Mouse (Mus musculus): ENCODE data around the gene Gm20388. TPM values are rescaled to one million over a fixed set of nuclear protein-coding genes. Genes with fewer than 3 reads are reported as not detected.

The Gm20388 gene
- polyA plus RNA-seq, 1 experiment, result 49.7 TPM

GRCm38 (mm10) chr8:123243053-123243452, 3332.4 kb downstream of the Gm20388 start:
- peaks cover 5% of the 10 kb centered on the region; the same call in 1 of the 2 replicates for H3K4me1 ChIP-seq (ENCODE audit: control insufficient read depth, insufficient read depth, low read length)
- no peaks in the 10 kb centered on the region for H3K36me3 ChIP-seq (ENCODE audit: control insufficient read depth, insufficient read depth, low read length)
- H3K27me3 ChIP-seq (replicated peaks; ENCODE audit: control insufficient read depth, insufficient read depth, low read length), result no peaks in the 10 kb centered on the region
- peak; percentile 22 for DNase-seq
- TF ChIP-seq CTCF (conservative IDR thresholded peaks at IDR 0.05; ENCODE audit: insufficient read depth, insufficient read length, low read depth, low read length) (peak; percentile 69), POLR2A (IDR thresholded peaks at IDR 0.05; ENCODE audit: low read depth, low read length) (no peak)
- WGBS, result 73% methylated on average over 11 of the region's 11 CpGs
- no peak overlapping the region for H3K4me3 ChIP-seq (ENCODE audit: insufficient read depth, low read depth, low read length)
- H3K27ac ChIP-seq (ENCODE audit: insufficient read depth, low read depth, low read length), result no peak overlapping the region

GRCm38 (mm10) chr8:123244382-123244781, 3333.7 kb downstream of the Gm20388 start:
- 71% methylated on average over 4 of the region's 4 CpGs for WGBS
- H3K36me3 ChIP-seq (ENCODE audit: control insufficient read depth, insufficient read depth, low read length), result no peaks in the 10 kb centered on the region
- DNase-seq, result peak; percentile 87
- H3K4me3 ChIP-seq (ENCODE audit: insufficient read depth, low read depth, low read length), result no peak overlapping the region
- peaks cover 5% of the 10 kb centered on the region; the same call in 1 of the 2 replicates for H3K4me1 ChIP-seq (ENCODE audit: control insufficient read depth, insufficient read depth, low read length)
- peak overlapping the region; percentile 51; the same call in 1 of the 2 replicates for H3K27ac ChIP-seq (ENCODE audit: insufficient read depth, low read depth, low read length)
- no peaks in the 10 kb centered on the region for H3K27me3 ChIP-seq (replicated peaks; ENCODE audit: control insufficient read depth, insufficient read depth, low read length)
- no peak for TF ChIP-seq POLR2A (IDR thresholded peaks at IDR 0.05; ENCODE audit: low read depth, low read length)
- no peak for TF ChIP-seq CTCF (conservative IDR thresholded peaks at IDR 0.05; ENCODE audit: insufficient read depth, insufficient read length, low read depth, low read length)

GRCm38 (mm10) chr8:123245543-123245942, 3334.9 kb downstream of the Gm20388 start:
- H3K4me1 ChIP-seq (ENCODE audit: control insufficient read depth, insufficient read depth, low read length), result peaks cover 5% of the 10 kb centered on the region; the same call in 1 of the 2 replicates
- H3K4me3 ChIP-seq (ENCODE audit: insufficient read depth, low read depth, low read length), result no peak overlapping the region
- DNase-seq, result no peak
- 87% methylated on average over 12 of the region's 12 CpGs for WGBS
- H3K27me3 ChIP-seq (replicated peaks; ENCODE audit: control insufficient read depth, insufficient read depth, low read length), result no peaks in the 10 kb centered on the region
- TF ChIP-seq CTCF (conservative IDR thresholded peaks at IDR 0.05; ENCODE audit: insufficient read depth, insufficient read length, low read depth, low read length), result no peak
- TF ChIP-seq POLR2A (IDR thresholded peaks at IDR 0.05; ENCODE audit: low read depth, low read length), result no peak
- no peak overlapping the region for H3K27ac ChIP-seq (ENCODE audit: insufficient read depth, low read depth, low read length)
- no peaks in the 10 kb centered on the region for H3K36me3 ChIP-seq (ENCODE audit: control insufficient read depth, insufficient read depth, low read length)

GRCm38 (mm10) chr8:123247748-123248147, 3337.1 kb downstream of the Gm20388 start:
- Histone ChIP-seq H3K27me3 (replicated peaks; ENCODE audit: control insufficient read depth, insufficient read depth, low read length) (no peaks in the 10 kb centered on the region), H3K4me3 (ENCODE audit: insufficient read depth, low read depth, low read length) (no peak overlapping the region), H3K4me1 (ENCODE audit: control insufficient read depth, insufficient read depth, low read length) (peaks cover 5% of the 10 kb centered on the region; the same call in 1 of the 2 replicates), H3K27ac (ENCODE audit: insufficient read depth, low read depth, low read length) (no peak overlapping the region), H3K36me3 (ENCODE audit: control insufficient read depth, insufficient read depth, low read length) (no peaks in the 10 kb centered on the region)
- no peak for DNase-seq
- TF ChIP-seq CTCF (conservative IDR thresholded peaks at IDR 0.05; ENCODE audit: insufficient read depth, insufficient read length, low read depth, low read length) (no peak), POLR2A (IDR thresholded peaks at IDR 0.05; ENCODE audit: low read depth, low read length) (no peak)
- over 99% methylated on average over 6 of the region's 6 CpGs for WGBS

GRCm38 (mm10) chr8:123248596-123248995, 3338.0 kb downstream of the Gm20388 start:
- Histone ChIP-seq H3K4me1 (ENCODE audit: control insufficient read depth, insufficient read depth, low read length) (peaks cover 9% of the 10 kb centered on the region; the same call in 1 of the 2 replicates), H3K27me3 (replicated peaks; ENCODE audit: control insufficient read depth, insufficient read depth, low read length) (no peaks in the 10 kb centered on the region), H3K4me3 (ENCODE audit: insufficient read depth, low read depth, low read length) (no peak overlapping the region), H3K27ac (ENCODE audit: insufficient read depth, low read depth, low read length) (no peak overlapping the region), H3K36me3 (ENCODE audit: control insufficient read depth, insufficient read depth, low read length) (no peaks in the 10 kb centered on the region)
- TF ChIP-seq CTCF (conservative IDR thresholded peaks at IDR 0.05; ENCODE audit: insufficient read depth, insufficient read length, low read depth, low read length) (no peak), POLR2A (IDR thresholded peaks at IDR 0.05; ENCODE audit: low read depth, low read length) (no peak)
- WGBS, result 85% methylated on average over 8 of the region's 8 CpGs
- no peak for DNase-seq

- Histone ChIP-seq H3K36me3 (ENCODE audit: control insufficient read depth, insufficient read depth, low read length) (no peaks in the 10 kb centered on the region), H3K4me3 (ENCODE audit: insufficient read depth, low read depth, low read length) (no peak overlapping the region), H3K27ac (ENCODE audit: insufficient read depth, low read depth, low read length) (no peak overlapping the region), H3K4me1 (ENCODE audit: control insufficient read depth, insufficient read depth, low read length) (peaks cover 10% of the 10 kb centered on the region; the same call in 1 of the 2 replicates), H3K27me3 (replicated peaks; ENCODE audit: control insufficient read depth, insufficient read depth, low read length) (no peaks in the 10 kb centered on the region)
- no peak for DNase-seq
- WGBS, result 93% methylated on average over 5 of the region's 5 CpGs
- TF ChIP-seq POLR2A (IDR thresholded peaks at IDR 0.05; ENCODE audit: low read depth, low read length) (no peak), CTCF (conservative IDR thresholded peaks at IDR 0.05; ENCODE audit: insufficient read depth, insufficient read length, low read depth, low read length) (no peak)
These were observed 3340.3 kb downstream of the Gm20388 start for GRCm38 (mm10) chr8:123250940-123251339.

- no peak for DNase-seq
- Histone ChIP-seq H3K4me1 (ENCODE audit: control insufficient read depth, insufficient read depth, low read length) (peaks cover 10% of the 10 kb centered on the region; the same call in 1 of the 2 replicates), H3K27ac (ENCODE audit: insufficient read depth, low read depth, low read length) (no peak overlapping the region), H3K27me3 (replicated peaks; ENCODE audit: control insufficient read depth, insufficient read depth, low read length) (no peaks in the 10 kb centered on the region), H3K4me3 (ENCODE audit: insufficient read depth, low read depth, low read length) (no peak overlapping the region), H3K36me3 (ENCODE audit: control insufficient read depth, insufficient read depth, low read length) (no peaks in the 10 kb centered on the region; the same call in 1 of the 2 replicates)
- WGBS, result 28% methylated on average over 4 of the region's 4 CpGs
- TF ChIP-seq POLR2A (IDR thresholded peaks at IDR 0.05; ENCODE audit: low read depth, low read length), result no peak
- no peak for TF ChIP-seq CTCF (conservative IDR thresholded peaks at IDR 0.05; ENCODE audit: insufficient read depth, insufficient read length, low read depth, low read length)
These were observed 3342.3 kb downstream of the Gm20388 start for GRCm38 (mm10) chr8:123252925-123253324.

Data from kidney, adult 2 months (tissue).